Mouse (Mus musculus) C2C12 (cell line): ENCODE measurements around the gene Tcte1. TPM values are rescaled to one million over a fixed set of nuclear protein-coding genes. Genes with fewer than 3 reads are reported as not detected.

Experiments used
- H3K27me3 ChIP-seq: one replicate; pipeline ENCODE4 v1.6.1; 2011; ENCODE audit not compliant: control insufficient read depth, insufficient read depth, insufficient read length
- H3K36me3 ChIP-seq: one replicate; pipeline ENCODE4 v1.6.1; 2011; ENCODE audit not compliant: control insufficient read depth, insufficient read depth
- H3K4me3 ChIP-seq: one replicate; pipeline ENCODE4 v1.5.1; 2011; ENCODE audit warnings: mild to moderate bottlenecking, control low read depth; ENCODE audit not compliant: poor library complexity, insufficient read depth, severe bottlenecking
- H3K79me2 ChIP-seq: one replicate; pipeline ENCODE4 v1.6.1; 2011; ENCODE audit not compliant: control insufficient read depth, insufficient read depth
- H3K79me3 ChIP-seq: one replicate; pipeline ENCODE4 v1.6.1; 2011; ENCODE audit warnings: low read depth, control low read depth
- H3ac ChIP-seq: one replicate; pipeline ENCODE3; 2011; ENCODE audit warnings: low read depth; ENCODE audit not compliant: control insufficient read depth, insufficient read length
- CEBPB ChIP-seq: IDR thresholded peaks from one replicate; pipeline ENCODE4 v1.6.1; 2011; ENCODE audit warnings: low read depth, mild to moderate bottlenecking, control low read depth, moderate library complexity
- CTCF ChIP-seq: IDR thresholded peaks from one replicate; pipeline ENCODE4 v1.5.1; 2011; ENCODE audit not compliant: control insufficient read depth, insufficient read depth, insufficient read length
- FOSL1 ChIP-seq: IDR thresholded peaks from one replicate; pipeline ENCODE4 v1.8.0; 2011; ENCODE audit warnings: mild to moderate bottlenecking, low read length; ENCODE audit not compliant: poor library complexity, insufficient read depth, severe bottlenecking
- MAX ChIP-seq: IDR thresholded peaks from one replicate; pipeline ENCODE4 v1.6.1; 2011; ENCODE audit warnings: mild to moderate bottlenecking, control low read depth
- MYOD1 ChIP-seq: IDR thresholded peaks from one replicate; pipeline ENCODE4 v1.6.1; 2011; ENCODE audit warnings: low read depth; ENCODE audit not compliant: control insufficient read depth, insufficient read length
- MYOG ChIP-seq: IDR thresholded peaks from one replicate; pipeline ENCODE4 v1.6.1; 2011; ENCODE audit not compliant: control insufficient read depth, insufficient read length; ENCODE audit errors: extremely low read depth
- USF1 ChIP-seq: IDR thresholded peaks from one replicate; pipeline ENCODE4 v1.6.1; 2011; ENCODE audit warnings: low read depth, mild to moderate bottlenecking, control low read depth, moderate library complexity
- polyA plus RNA-seq: library from polyadenylated mRNA; unstranded; fragments of >200 nt; fragmentation: generic; extraction: Trizol; gene quantifications from one replicate; pipeline ENCODE4 v1.2.1, GENCODE M21; 2012; ENCODE audit warnings: missing spikeins

Tcte1 gene
- polyA plus RNA-seq, 1 experiment, result not detected

GRCm38 (mm10) chr17:45566360-45567161, 43.3 kb downstream of the Tcte1 start:
- no peak overlapping the region for H3ac ChIP-seq
- TF ChIP-seq FOSL1, result no peak
- peak; percentile 33 for TF ChIP-seq MAX
- H3K36me3 ChIP-seq, result peaks cover 64% of the 10 kb centered on the region
- peaks cover 42% of the 10 kb centered on the region for H3K79me3 ChIP-seq
- H3K4me3 ChIP-seq, result no peak overlapping the region
- peaks cover 54% of the 10 kb centered on the region for H3K79me2 ChIP-seq
- no peaks in the 10 kb centered on the region for H3K27me3 ChIP-seq

- Histone ChIP-seq H3ac (no peak overlapping the region), H3K79me3 (peaks cover 48% of the 10 kb centered on the region), H3K36me3 (peaks cover 71% of the 10 kb centered on the region), H3K27me3 (no peaks in the 10 kb centered on the region), H3K79me2 (peaks cover 60% of the 10 kb centered on the region), H3K4me3 (no peak overlapping the region)
- no peak for TF ChIP-seq FOSL1
- no peak for TF ChIP-seq USF1
- no peak for TF ChIP-seq CEBPB
- no peak for TF ChIP-seq MAX
- no peak for TF ChIP-seq MYOD1
- no peak for TF ChIP-seq MYOG
- TF ChIP-seq CTCF, result no peak
Observed at GRCm38 (mm10) chr17:45567162-45567601, 43.9 kb downstream of the Tcte1 start.

GRCm38 (mm10) chr17:45568990-45569389, 45.8 kb downstream of the Tcte1 start:
- Histone ChIP-seq H3K36me3 (peaks cover 73% of the 10 kb centered on the region), H3K79me3 (peaks cover 57% of the 10 kb centered on the region), H3K27me3 (no peaks in the 10 kb centered on the region), H3K4me3 (no peak overlapping the region), H3K79me2 (peaks cover 77% of the 10 kb centered on the region), H3ac (no peak overlapping the region)
- TF ChIP-seq USF1 (no peak), MYOD1 (no peak), CTCF (no peak), MAX (no peak), MYOG (no peak), FOSL1 (no peak), CEBPB (no peak)

GRCm38 (mm10) chr17:45569999-45570398, 46.8 kb downstream of the Tcte1 start:
- TF ChIP-seq FOSL1 (no peak), USF1 (no peak), CEBPB (no peak), MAX (no peak), CTCF (no peak)
- Histone ChIP-seq H3K4me3 (no peak overlapping the region), H3K36me3 (peaks cover 72% of the 10 kb centered on the region), H3K79me3 (peaks cover 47% of the 10 kb centered on the region), H3K27me3 (no peaks in the 10 kb centered on the region), H3K79me2 (peaks cover 74% of the 10 kb centered on the region), H3ac (no peak overlapping the region)

- H3K4me3 ChIP-seq, result peak overlapping the region; percentile 95
- H3K79me2 ChIP-seq, result peaks cover 68% of the 10 kb centered on the region
- peaks cover 51% of the 10 kb centered on the region for H3K36me3 ChIP-seq
- no peak for TF ChIP-seq USF1
- TF ChIP-seq FOSL1, result no peak
- TF ChIP-seq CTCF, result peak; percentile 17
- peak; percentile 60 for TF ChIP-seq MAX
- no peak for TF ChIP-seq CEBPB
- TF ChIP-seq MYOG, result no peak
- TF ChIP-seq MYOD1, result no peak
- H3ac ChIP-seq, result peak overlapping the region; percentile 87
- no peaks in the 10 kb centered on the region for H3K27me3 ChIP-seq
- peaks cover 44% of the 10 kb centered on the region for H3K79me3 ChIP-seq
Observed at GRCm38 (mm10) chr17:45572103-45573086, 49.2 kb downstream of the Tcte1 start.
